Mouse (Mus musculus): ENCODE measurements around the gene Mad1l1. TPM values are rescaled to one million over a fixed set of nuclear protein-coding genes. Genes with fewer than 3 reads are reported as not detected.
A peak's percentile ranks its signal among the peaks of the same experiment; 100 is the strongest.

The Mad1l1 gene
- polyA plus RNA-seq, 1 experiment from 2014 or later = 20.5 TPM

DNA sequence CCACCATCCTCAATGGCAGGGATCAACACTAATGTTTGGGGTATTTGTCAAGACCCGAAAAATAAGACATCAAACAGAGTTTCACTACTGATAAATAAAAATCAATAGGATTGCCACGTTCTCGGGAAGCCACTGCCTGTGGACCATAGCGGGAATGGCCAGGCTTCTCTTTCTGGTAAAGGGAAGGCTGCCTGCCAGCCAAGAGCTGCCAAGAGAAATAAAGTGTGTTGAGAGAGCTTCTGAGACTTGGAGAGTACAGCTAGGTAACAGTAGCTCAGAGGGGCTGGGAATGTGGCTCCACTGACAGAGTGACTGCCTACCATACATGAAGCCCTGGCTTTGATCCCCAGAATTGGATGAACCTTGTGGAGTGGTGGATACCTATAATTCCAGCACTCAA is 108.4 kb downstream of the Mad1l1 start:
- ATAC-seq (ENCODE audit: insufficient number of reproducible peaks, insufficient read depth, low FRiP score, low read depth) = no peak
- H3K9ac ChIP-seq (ENCODE audit: low read length) = no peak overlapping the region
- 70% methylated on average over 4 of the region's 4 CpGs for WGBS
- H3K36me3 ChIP-seq (ENCODE audit: control insufficient read depth, insufficient read depth, low read length) = no peaks in the 10 kb centered on the region
- no peaks in the 10 kb centered on the region for H3K27me3 ChIP-seq (ENCODE audit: control insufficient read depth, insufficient read depth, low read length)
- no peak overlapping the region for H3K4me2 ChIP-seq (ENCODE audit: low read length)
- no peak overlapping the region for H3K4me3 ChIP-seq (ENCODE audit: control insufficient read depth in 1 of 2, insufficient read depth in 1 of 2, low read depth in 1 of 2, low read length in 2 of 2)
- no peak overlapping the region for H3K27ac ChIP-seq (replicated peaks in 1 of 2; ENCODE audit: control insufficient read depth in 1 of 2, insufficient read depth in 1 of 2, low read depth in 2 of 2, low read length in 2 of 2)
- H3K9me3 ChIP-seq (ENCODE audit: control insufficient read depth, low read length) = no peaks in the 10 kb centered on the region
- peaks cover 16 to 25% of the 10 kb centered on the region in 2 experiments for H3K4me1 ChIP-seq (ENCODE audit: control insufficient read depth in 2 of 2, insufficient read depth in 2 of 2, low read length in 2 of 2)

DNA sequence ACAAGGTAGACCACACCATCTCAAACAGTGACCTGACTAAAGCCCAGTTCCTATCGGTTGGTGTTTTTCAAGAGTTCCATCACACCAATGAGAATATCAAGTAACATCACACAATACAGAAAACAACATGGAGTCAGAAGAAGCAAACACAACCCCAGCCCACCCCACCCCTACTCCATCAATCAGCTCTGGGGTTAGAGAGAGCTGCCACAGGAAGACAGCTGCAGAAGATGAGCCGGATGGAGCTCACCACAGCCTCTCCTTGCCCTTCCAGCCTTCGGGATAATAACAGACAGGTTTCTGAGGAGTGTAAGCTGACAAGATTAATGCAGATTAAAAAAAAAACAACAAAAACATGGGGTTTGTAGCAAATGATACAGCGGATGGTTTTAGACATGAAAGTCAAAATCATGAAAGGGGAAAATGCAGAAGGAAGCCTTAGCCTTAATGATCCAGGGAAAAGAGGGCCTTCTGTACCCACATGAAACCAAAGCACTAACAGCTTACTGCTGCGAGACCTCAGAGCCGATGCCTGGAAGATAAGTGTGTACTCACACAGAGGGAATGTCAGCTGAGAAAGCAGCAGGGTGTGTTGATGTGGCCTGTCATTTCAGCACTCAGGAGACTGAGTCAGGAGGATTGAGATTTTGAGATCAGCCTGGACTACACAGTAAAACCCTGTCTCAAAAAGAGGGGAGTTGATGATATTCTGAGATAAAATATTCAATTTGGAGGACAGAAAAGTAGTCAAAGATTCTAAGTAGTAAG is 110.8 kb downstream of the Mad1l1 start:
- Histone ChIP-seq H3K27ac (replicated peaks in 1 of 2; ENCODE audit: control insufficient read depth in 1 of 2, insufficient read depth in 1 of 2, low read depth in 2 of 2, low read length in 2 of 2) (no peak overlapping the region), H3K4me1 (ENCODE audit: control insufficient read depth in 2 of 2, insufficient read depth in 2 of 2, low read length in 2 of 2) (peaks cover 14 to 17% of the 10 kb centered on the region in 2 experiments), H3K4me3 (ENCODE audit: control insufficient read depth in 1 of 2, insufficient read depth in 1 of 2, low read depth in 1 of 2, low read length in 2 of 2) (no peak overlapping the region), H3K9ac (ENCODE audit: low read length) (no peak overlapping the region), H3K27me3 (ENCODE audit: control insufficient read depth, insufficient read depth, low read length) (no peaks in the 10 kb centered on the region), H3K36me3 (ENCODE audit: control insufficient read depth, insufficient read depth, low read length) (no peaks in the 10 kb centered on the region), H3K4me2 (ENCODE audit: low read length) (no peak overlapping the region), H3K9me3 (ENCODE audit: control insufficient read depth, low read length) (no peaks in the 10 kb centered on the region)
- ATAC-seq (ENCODE audit: insufficient number of reproducible peaks, insufficient read depth, low FRiP score, low read depth) = no peak
- WGBS = 69% methylated on average over 6 of the region's 6 CpGs

DNA sequence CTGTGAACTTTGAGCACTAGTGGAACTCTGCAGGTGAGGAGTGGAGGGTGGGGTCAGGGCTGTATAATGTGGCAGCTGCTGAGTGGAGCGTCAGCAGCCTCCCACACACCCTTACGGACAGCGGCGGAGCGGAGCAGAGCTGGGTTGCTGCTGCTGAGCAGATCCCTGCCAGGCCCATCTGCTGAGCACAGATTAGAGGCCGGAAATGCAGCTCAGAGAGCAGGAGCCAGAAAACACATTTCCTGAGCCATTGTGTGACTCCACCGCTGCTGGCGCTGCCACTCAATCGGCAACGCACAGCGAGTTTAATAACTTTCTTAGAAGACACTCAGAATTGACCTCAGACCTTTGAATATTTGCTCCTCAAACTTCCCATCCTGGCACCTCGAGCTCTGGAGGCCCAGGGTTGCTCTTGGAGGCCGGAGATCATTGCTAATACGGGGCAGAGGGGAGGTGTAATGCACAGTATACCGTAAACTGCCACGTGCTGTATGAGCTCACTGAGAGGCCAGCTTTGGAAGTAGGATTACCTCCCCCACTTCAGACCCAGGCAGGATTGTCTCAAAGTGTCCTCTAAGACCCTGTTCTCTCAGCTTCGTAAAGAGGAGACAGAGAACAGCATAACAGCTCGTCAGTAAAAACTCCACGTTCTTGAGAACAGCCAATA is 112.5 kb downstream of the Mad1l1 start:
- WGBS = 17% methylated on average over 19 of the region's 19 CpGs
- Histone ChIP-seq H3K9me3 (ENCODE audit: control insufficient read depth, low read length) (no peaks in the 10 kb centered on the region), H3K4me3 (ENCODE audit: control insufficient read depth in 1 of 2, insufficient read depth in 1 of 2, low read depth in 1 of 2, low read length in 2 of 2) (no peak overlapping the region), H3K4me2 (ENCODE audit: low read length) (peak overlapping the region; percentile 37), H3K36me3 (ENCODE audit: control insufficient read depth, insufficient read depth, low read length) (no peaks in the 10 kb centered on the region), H3K27ac (replicated peaks in 1 of 2; ENCODE audit: control insufficient read depth in 1 of 2, insufficient read depth in 1 of 2, low read depth in 2 of 2, low read length in 2 of 2) (peak overlapping the region; percentile 67 to 78), H3K9ac (ENCODE audit: low read length) (no peak overlapping the region), H3K4me1 (ENCODE audit: control insufficient read depth in 2 of 2, insufficient read depth in 2 of 2, low read length in 2 of 2) (peaks cover 14 to 17% of the 10 kb centered on the region in 2 experiments), H3K27me3 (ENCODE audit: control insufficient read depth, insufficient read depth, low read length) (no peaks in the 10 kb centered on the region)
- ATAC-seq (ENCODE audit: insufficient number of reproducible peaks, insufficient read depth, low FRiP score, low read depth) = peak; percentile 85

DNA sequence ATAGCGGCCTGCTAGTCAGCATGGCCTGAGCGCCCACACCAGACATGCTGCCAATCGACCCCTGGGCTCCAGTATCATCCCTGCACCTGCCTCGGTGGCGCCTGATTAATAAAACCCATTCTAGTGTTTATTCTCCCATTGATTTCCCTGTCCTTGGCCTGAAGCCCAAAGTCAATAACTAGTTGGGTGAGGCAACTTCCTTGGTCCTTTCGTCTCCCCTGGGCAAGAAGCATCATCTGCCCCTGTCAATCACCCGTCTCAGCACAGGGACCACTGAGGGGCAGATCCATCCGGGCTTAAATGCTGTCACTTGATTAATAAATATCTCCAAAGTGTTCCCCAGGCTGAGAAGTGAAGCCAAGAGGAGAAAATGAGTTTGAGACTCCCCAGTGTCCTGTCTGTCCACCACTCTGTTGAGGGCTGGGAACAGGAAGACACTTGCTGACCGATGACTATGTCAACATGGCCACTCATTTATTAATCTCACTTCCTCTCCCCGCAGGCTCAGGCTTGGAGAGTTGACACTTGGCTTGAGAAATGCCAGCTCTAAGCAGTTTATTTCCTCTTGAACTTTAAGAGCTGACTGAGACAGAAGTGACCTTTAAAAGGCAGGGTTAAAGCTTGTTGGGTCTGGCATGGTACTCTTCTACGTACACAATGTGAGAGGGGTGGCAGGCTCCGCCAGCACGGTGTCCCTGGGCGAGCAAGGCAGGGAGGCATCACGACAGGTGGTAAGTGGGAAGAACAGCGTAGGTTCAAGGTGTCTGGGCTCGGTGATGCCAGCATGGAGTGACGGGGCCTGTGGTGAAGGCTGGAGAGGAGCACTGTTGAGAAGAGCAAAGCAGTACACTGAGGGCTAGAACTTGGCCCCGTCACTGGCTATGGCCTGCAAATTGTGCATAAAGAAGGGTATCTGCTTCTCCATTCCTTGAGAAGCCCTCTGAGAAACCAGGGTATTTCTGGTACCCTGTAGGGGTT is 114.3 kb downstream of the Mad1l1 start:
- Histone ChIP-seq H3K27me3 (ENCODE audit: control insufficient read depth, insufficient read depth, low read length) (no peaks in the 10 kb centered on the region), H3K4me1 (ENCODE audit: control insufficient read depth in 2 of 2, insufficient read depth in 2 of 2, low read length in 2 of 2) (peaks cover 14 to 17% of the 10 kb centered on the region in 2 experiments), H3K9me3 (ENCODE audit: control insufficient read depth, low read length) (no peaks in the 10 kb centered on the region), H3K9ac (ENCODE audit: low read length) (no peak overlapping the region), H3K36me3 (ENCODE audit: control insufficient read depth, insufficient read depth, low read length) (no peaks in the 10 kb centered on the region), H3K27ac (replicated peaks in 1 of 2; ENCODE audit: control insufficient read depth in 1 of 2, insufficient read depth in 1 of 2, low read depth in 2 of 2, low read length in 2 of 2) (peak overlapping the region; percentile 24 to 25; a peak in 3 of 4 replicates), H3K4me3 (ENCODE audit: control insufficient read depth in 1 of 2, insufficient read depth in 1 of 2, low read depth in 1 of 2, low read length in 2 of 2) (no peak overlapping the region), H3K4me2 (ENCODE audit: low read length) (no peak overlapping the region)
- ATAC-seq (ENCODE audit: insufficient number of reproducible peaks, insufficient read depth, low FRiP score, low read depth) = peak; percentile 23; the same call in 1 of the 2 replicates
- 74% methylated on average over 19 of the region's 19 CpGs for WGBS

DNA sequence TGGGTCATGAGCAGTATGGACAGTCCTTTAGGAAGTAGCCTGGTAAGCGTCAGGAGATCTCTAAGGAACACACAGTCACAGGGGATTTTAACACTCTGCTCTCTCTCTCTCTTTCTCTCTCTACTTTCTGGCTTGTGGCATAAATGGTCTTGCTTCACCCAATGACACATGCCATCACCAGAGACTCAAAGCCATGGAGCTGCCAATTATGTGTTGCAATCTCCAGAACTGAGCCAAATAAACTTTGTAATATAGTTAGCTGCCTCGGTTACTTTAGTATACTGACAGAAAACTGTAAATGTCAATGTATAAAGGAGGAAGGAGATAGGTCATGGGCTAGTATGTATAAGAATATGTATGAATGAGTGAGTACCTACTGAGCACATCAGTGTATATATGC is 115.4 kb downstream of the Mad1l1 start:
- Histone ChIP-seq H3K9ac (ENCODE audit: low read length) (no peak overlapping the region), H3K4me1 (ENCODE audit: control insufficient read depth in 2 of 2, insufficient read depth in 2 of 2, low read length in 2 of 2) (peaks cover 14 to 17% of the 10 kb centered on the region in 2 experiments), H3K27me3 (ENCODE audit: control insufficient read depth, insufficient read depth, low read length) (no peaks in the 10 kb centered on the region), H3K27ac (replicated peaks in 1 of 2; ENCODE audit: control insufficient read depth in 1 of 2, insufficient read depth in 1 of 2, low read depth in 2 of 2, low read length in 2 of 2) (no peak overlapping the region), H3K4me3 (ENCODE audit: control insufficient read depth in 1 of 2, insufficient read depth in 1 of 2, low read depth in 1 of 2, low read length in 2 of 2) (no peak overlapping the region), H3K9me3 (ENCODE audit: control insufficient read depth, low read length) (no peaks in the 10 kb centered on the region), H3K36me3 (ENCODE audit: control insufficient read depth, insufficient read depth, low read length) (no peaks in the 10 kb centered on the region), H3K4me2 (ENCODE audit: low read length) (no peak overlapping the region)
- no peak for ATAC-seq (ENCODE audit: insufficient number of reproducible peaks, insufficient read depth, low FRiP score, low read depth)
- WGBS = 87% methylated on average over 2 of the region's 2 CpGs

DNA sequence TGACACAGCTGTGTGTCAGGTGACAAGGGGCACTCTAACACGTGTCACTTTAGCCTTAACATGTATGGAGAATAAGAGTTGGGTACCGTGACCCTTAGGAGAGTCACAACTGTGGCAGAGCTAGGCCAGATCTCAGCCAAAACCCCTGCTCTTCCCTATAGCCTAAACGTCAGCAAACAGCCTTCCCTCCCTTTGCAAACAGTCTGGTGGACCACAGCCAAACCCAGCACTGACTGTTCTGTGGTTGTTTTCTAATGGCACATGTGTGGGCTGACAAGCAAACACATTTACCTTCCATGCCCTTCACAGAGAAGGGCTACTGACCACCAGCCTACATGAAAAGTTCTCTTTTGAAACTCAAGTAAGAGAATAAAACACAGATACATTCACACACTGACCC is 116.9 kb downstream of the Mad1l1 start:
- no peaks in the 10 kb centered on the region for H3K36me3 ChIP-seq (ENCODE audit: control insufficient read depth, insufficient read depth, low read length)
- no peak overlapping the region for H3K27ac ChIP-seq (replicated peaks in 1 of 2; ENCODE audit: control insufficient read depth in 1 of 2, insufficient read depth in 1 of 2, low read depth in 2 of 2, low read length in 2 of 2)
- 70% methylated on average over 3 of the region's 3 CpGs for WGBS

DNA sequence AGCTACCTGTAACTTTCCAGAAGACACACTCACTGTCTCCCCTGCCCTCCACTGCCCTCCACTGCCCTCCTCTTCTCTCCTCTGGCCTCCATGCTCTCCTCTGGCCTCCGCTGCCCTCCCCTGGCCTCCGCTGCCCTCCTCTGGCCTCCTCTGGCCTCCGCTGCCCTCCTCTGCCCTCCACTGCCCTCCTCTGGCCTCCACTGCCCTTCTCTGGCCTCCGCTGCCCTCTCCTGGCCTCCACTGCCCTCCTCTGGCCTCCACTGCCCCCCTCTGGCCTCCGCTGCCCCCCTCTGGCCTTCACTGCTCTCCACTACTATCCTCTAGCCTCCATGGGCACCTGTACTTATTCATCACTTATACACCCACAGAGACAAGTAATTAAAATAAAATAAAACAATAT is 117.3 kb downstream of the Mad1l1 start:
- WGBS = 94% methylated on average over 5 of the region's 5 CpGs
- no peak overlapping the region for H3K4me2 ChIP-seq (ENCODE audit: low read length)
- no peak overlapping the region for H3K4me3 ChIP-seq (ENCODE audit: control insufficient read depth in 1 of 2, insufficient read depth in 1 of 2, low read depth in 1 of 2, low read length in 2 of 2)
- H3K36me3 ChIP-seq (ENCODE audit: control insufficient read depth, insufficient read depth, low read length) = no peaks in the 10 kb centered on the region
- H3K9ac ChIP-seq (ENCODE audit: low read length) = no peak overlapping the region
- no peaks in the 10 kb centered on the region for H3K9me3 ChIP-seq (ENCODE audit: control insufficient read depth, low read length)
- peaks cover 11 to 17% of the 10 kb centered on the region in 2 experiments for H3K4me1 ChIP-seq (ENCODE audit: control insufficient read depth in 2 of 2, insufficient read depth in 2 of 2, low read length in 2 of 2)
- no peaks in the 10 kb centered on the region for H3K27me3 ChIP-seq (ENCODE audit: control insufficient read depth, insufficient read depth, low read length)
- ATAC-seq (ENCODE audit: insufficient number of reproducible peaks, insufficient read depth, low FRiP score, low read depth) = no peak
- H3K27ac ChIP-seq (replicated peaks in 1 of 2; ENCODE audit: control insufficient read depth in 1 of 2, insufficient read depth in 1 of 2, low read depth in 2 of 2, low read length in 2 of 2) = no peak overlapping the region

More for the DNA sequence above, 116.9 kb downstream of the Mad1l1 start:
- Histone ChIP-seq H3K4me2 (ENCODE audit: low read length) (no peak overlapping the region), H3K27me3 (ENCODE audit: control insufficient read depth, insufficient read depth, low read length) (no peaks in the 10 kb centered on the region), H3K4me1 (ENCODE audit: control insufficient read depth in 2 of 2, insufficient read depth in 2 of 2, low read length in 2 of 2) (peaks cover 14 to 17% of the 10 kb centered on the region in 2 experiments), H3K4me3 (ENCODE audit: control insufficient read depth in 1 of 2, insufficient read depth in 1 of 2, low read depth in 1 of 2, low read length in 2 of 2) (no peak overlapping the region), H3K9me3 (ENCODE audit: control insufficient read depth, low read length) (no peaks in the 10 kb centered on the region), H3K9ac (ENCODE audit: low read length) (no peak overlapping the region)
- ATAC-seq (ENCODE audit: insufficient number of reproducible peaks, insufficient read depth, low FRiP score, low read depth) = no peak
